Mouse (Mus musculus) embryonic facial prominence, embryonic 14.5 days (tissue): ENCODE data around the gene Pex11a. TPM values are rescaled to one million over a fixed set of nuclear protein-coding genes. Genes with fewer than 3 reads are reported as not detected.
A peak's percentile ranks its signal among the peaks of the same experiment; 100 is the strongest.

Experiments
- ATAC-seq: fragments of 200-750 bp; cut with Nextera tagmentation; 2 replicates; pipeline ENCODE4 v1.8.0; 2017; ENCODE audit warnings: low read depth, moderate number of reproducible peaks, moderate TSS enrichment
- DNase-seq: peaks from one replicate; pipeline ENCODE4 v3.0.0-alpha.2; 2015; ENCODE audit warnings: low spot score
- H3K27ac ChIP-seq: fragments of 300-500 bp; sonication (generic); replicated peaks from 2 replicates; pipeline ENCODE4 v1.5.1; 2014; ENCODE audit warnings: low read depth, mild to moderate bottlenecking, low read length, moderate library complexity
- H3K27me3 ChIP-seq: fragments of 300-500 bp; sonication (generic); replicated peaks from 2 replicates; pipeline ENCODE4 v1.6.1; 2014; ENCODE audit warnings: low read length; ENCODE audit not compliant: control insufficient read depth, insufficient read depth
- H3K36me3 ChIP-seq: fragments of 300-500 bp; sonication (generic); 2 replicates; pipeline ENCODE4 v1.6.1; 2014; ENCODE audit warnings: low read length, mixed read lengths; ENCODE audit not compliant: control insufficient read depth, insufficient read depth
- H3K4me1 ChIP-seq: fragments of 300-500 bp; sonication (generic); 2 replicates; pipeline ENCODE4 v1.6.1; 2014; ENCODE audit warnings: antibody characterized with exemption, low read length; ENCODE audit not compliant: control insufficient read depth, insufficient read depth
- H3K4me2 ChIP-seq: fragments of 300-500 bp; sonication (generic); 2 replicates; pipeline ENCODE4 v1.6.1; 2014; ENCODE audit warnings: low read depth, mild to moderate bottlenecking, low read length, moderate library complexity, mixed read lengths
- H3K4me3 ChIP-seq: fragments of 300-500 bp; sonication (generic); 2 replicates; pipeline ENCODE4 v1.5.1; 2014; ENCODE audit warnings: low read depth, mild to moderate bottlenecking, low read length
- H3K9ac ChIP-seq: fragments of 300-500 bp; sonication (generic); 2 replicates; pipeline ENCODE4 v1.6.1; 2014; ENCODE audit warnings: low read depth, mild to moderate bottlenecking, low read length, moderate library complexity, mixed read lengths
- H3K9me3 ChIP-seq: fragments of 300-500 bp; sonication (generic); 2 replicates; pipeline ENCODE4 v1.6.1; 2016; ENCODE audit warnings: low read length; ENCODE audit not compliant: control insufficient read depth
- WGBS: fragments of 180-500 bp; shearing (Covaris S2); extraction: QIAGEN DNeasy Blood & Tissue Kit; methylation state at CpG from one replicate; pipeline ENCODE4 v1.1.7; 2014; 5-methylcytosine and 5-hydroxymethylcytosine counted together
- polyA plus RNA-seq: library from polyadenylated mRNA; unstranded; fragments of >200 nt; fragmentation: Nextera tagmentation; extraction: Ambion mirVana; gene quantifications from 2 replicates; pipeline ENCODE4 v1.2.1, GENCODE M21; 2014

The Pex11a gene
- polyA plus RNA-seq, 1 experiment from 2014 or later: 9.2 TPM

GRCm38 (mm10) chr7:79729743-79730370 lies 13.1 kb downstream of the Pex11a start:
- peak; percentile 41; the same call in 1 of the 2 replicates for ATAC-seq
- Histone ChIP-seq H3K27me3 (no peaks in the 10 kb centered on the region), H3K27ac (no peak overlapping the region), H3K4me1 (no peaks in the 10 kb centered on the region), H3K9me3 (no peaks in the 10 kb centered on the region), H3K4me2 (no peak overlapping the region), H3K4me3 (no peak overlapping the region), H3K9ac (no peak overlapping the region), H3K36me3 (no peaks in the 10 kb centered on the region)
- 55% methylated on average over 11 of the region's 11 CpGs for WGBS
- DNase-seq: no peak

- H3K9me3 ChIP-seq: no peaks in the 10 kb centered on the region
- H3K4me2 ChIP-seq: no peak overlapping the region
- H3K27me3 ChIP-seq: no peaks in the 10 kb centered on the region
- WGBS: 7% methylated on average over 8 of the region's 8 CpGs
- H3K9ac ChIP-seq: no peak overlapping the region
- DNase-seq (peak; percentile 74), ATAC-seq (no peak)
- no peak overlapping the region for H3K4me3 ChIP-seq
- H3K4me1 ChIP-seq: no peaks in the 10 kb centered on the region
- no peak overlapping the region for H3K27ac ChIP-seq
- H3K36me3 ChIP-seq: no peaks in the 10 kb centered on the region
These were observed 13.8 kb downstream of the Pex11a start for GRCm38 (mm10) chr7:79729169-79729568.

- H3K27me3 ChIP-seq: no peaks in the 10 kb centered on the region
- 0 out of 2 replicates have a peak, but pooled peaks have one; percentile 34 for ATAC-seq
- no peaks in the 10 kb centered on the region for H3K9me3 ChIP-seq
- no peak overlapping the region for H3K27ac ChIP-seq
- H3K4me3 ChIP-seq: no peak overlapping the region
- H3K9ac ChIP-seq: no peak overlapping the region
- 38% methylated on average over 6 of the region's 6 CpGs for WGBS
- peak; percentile 26 for DNase-seq
- H3K4me1 ChIP-seq: no peaks in the 10 kb centered on the region
- no peaks in the 10 kb centered on the region for H3K36me3 ChIP-seq
- no peak overlapping the region for H3K4me2 ChIP-seq
These were observed 14.7 kb downstream of the Pex11a start for GRCm38 (mm10) chr7:79728219-79728618.

GRCm38 (mm10) chr7:79727091-79727490 lies 15.8 kb downstream of the Pex11a start:
- Histone ChIP-seq H3K4me2 (no peak overlapping the region), H3K9me3 (no peaks in the 10 kb centered on the region), H3K4me3 (no peak overlapping the region), H3K4me1 (no peaks in the 10 kb centered on the region), H3K27me3 (peaks cover 8% of the 10 kb centered on the region; the same call in 1 of the 2 replicates), H3K36me3 (no peaks in the 10 kb centered on the region), H3K9ac (no peak overlapping the region), H3K27ac (no peak overlapping the region)
- 6% methylated on average over 2 of the region's 2 CpGs for WGBS
- DNase-seq (peak; percentile 64), ATAC-seq (peak; percentile 51; the same call in 1 of the 2 replicates)

- no peaks in the 10 kb centered on the region for H3K4me1 ChIP-seq
- peak overlapping the region; percentile 64 for H3K4me3 ChIP-seq
- peaks cover 12% of the 10 kb centered on the region; the same call in 1 of the 2 replicates for H3K27me3 ChIP-seq
- peak; percentile 76 for DNase-seq
- H3K9me3 ChIP-seq: no peaks in the 10 kb centered on the region
- no peak overlapping the region for H3K27ac ChIP-seq
- peak; percentile 84 for ATAC-seq
- peak overlapping the region; percentile 85 for H3K9ac ChIP-seq
- H3K4me2 ChIP-seq: peak overlapping the region; percentile 93
- H3K36me3 ChIP-seq: no peaks in the 10 kb centered on the region
- WGBS: under 1% methylated on average over 31 of the region's 48 CpGs
These were observed 21.4 kb downstream of the Pex11a start for GRCm38 (mm10) chr7:79721386-79721977.

- ATAC-seq: peak; percentile 97
- Histone ChIP-seq H3K36me3 (0 out of 2 replicates have a peak, but pooled peaks cover 10% of the 10 kb centered on the region), H3K9me3 (no peaks in the 10 kb centered on the region), H3K27me3 (peaks cover 4% of the 10 kb centered on the region; the same call in 1 of the 2 replicates), H3K4me1 (peaks cover 5% of the 10 kb centered on the region), H3K4me3 (peak within 1 kb of the TSS; percentile 81), H3K9ac (peak within 1 kb of the TSS; percentile 83), H3K4me2 (peak within 1 kb of the TSS; percentile 83), H3K27ac (peak within 1 kb of the TSS; percentile 61)
- DNase-seq: peak; percentile 95
- WGBS: under 1% methylated on average over 27 of the region's 55 CpGs
These were observed 27.5 kb downstream of the Pex11a start, which contains the start of gene Kif7 for GRCm38 (mm10) chr7:79715187-79715981. Gene Kif7, minus strand, starts transcription at chr7:79715720.

- Histone ChIP-seq H3K9ac (0 out of 2 replicates have a peak overlapping the region, but pooled peaks have one; percentile 64), H3K4me3 (peak overlapping the region; percentile 40; the same call in 1 of the 2 replicates), H3K9me3 (no peaks in the 10 kb centered on the region), H3K4me1 (peaks cover 9% of the 10 kb centered on the region), H3K36me3 (peaks cover 50% of the 10 kb centered on the region), H3K27me3 (peaks cover 5% of the 10 kb centered on the region), H3K27ac (no peak overlapping the region), H3K4me2 (peak overlapping the region; percentile 72; the same call in 1 of the 2 replicates)
- WGBS: 45% methylated on average over 15 of the region's 17 CpGs
- DNase-seq (no peak), ATAC-seq (no peak)
These were observed 32.1 kb downstream of the Pex11a start for GRCm38 (mm10) chr7:79710831-79711230.

GRCm38 (mm10) chr7:79710130-79710607 lies 32.8 kb downstream of the Pex11a start:
- no peak overlapping the region for H3K27ac ChIP-seq
- DNase-seq (peak; percentile 62), ATAC-seq (peak; percentile 88)
- H3K36me3 ChIP-seq: peaks cover 53% of the 10 kb centered on the region
- peak overlapping the region; percentile 72 for H3K4me2 ChIP-seq
- H3K4me1 ChIP-seq: peaks cover 9% of the 10 kb centered on the region
- WGBS: 3% methylated on average over 34 of the region's 55 CpGs
- H3K4me3 ChIP-seq: peak overlapping the region; percentile 40
- H3K9me3 ChIP-seq: no peaks in the 10 kb centered on the region
- H3K27me3 ChIP-seq: peaks cover 5% of the 10 kb centered on the region
- peak overlapping the region; percentile 64 for H3K9ac ChIP-seq
